Mouse (Mus musculus) forebrain, embryonic 14.5 days (tissue): ENCODE measurements around the gene Mfap1b. TPM values are rescaled to one million over a fixed set of nuclear protein-coding genes. Genes with fewer than 3 reads are reported as not detected.
"Not testable (repeated sequence)": the region's sequence is repeated elsewhere in the genome, so short reads cannot be mapped to it uniquely, and the experiment has no call there.

Experiments used
- ATAC-seq: fragments of 200-750 bp; cut with Nextera tagmentation; 2 replicates; pipeline ENCODE4 v1.8.0; 2017; ENCODE audit warnings: mild to moderate bottlenecking, moderate library complexity
- DNase-seq: peaks from one replicate; pipeline ENCODE4 v3.0.0-alpha.2; 2015; ENCODE audit warnings: low spot score
- H3K27ac ChIP-seq: fragments of 300-500 bp; sonication (generic); 2 replicates; pipeline ENCODE4 v1.5.1; 2014; ENCODE audit warnings: low read depth, mild to moderate bottlenecking, control low read depth, low read length, moderate library complexity
- H3K27me3 ChIP-seq: fragments of 300-500 bp; sonication (generic); replicated peaks from 2 replicates; pipeline ENCODE4 v1.6.1; 2014; ENCODE audit warnings: low read length, control low read depth, mixed read lengths; ENCODE audit not compliant: control insufficient read depth, insufficient read depth
- H3K36me3 ChIP-seq: fragments of 300-500 bp; sonication (generic); 2 replicates; pipeline ENCODE4 v1.6.1; 2014; ENCODE audit warnings: low read length, control low read depth; ENCODE audit not compliant: control insufficient read depth, insufficient read depth
- H3K4me1 ChIP-seq: fragments of 300-500 bp; sonication (generic); 2 replicates; pipeline ENCODE4 v1.6.1; 2014; ENCODE audit warnings: antibody characterized with exemption, low read length, control low read depth; ENCODE audit not compliant: control insufficient read depth, insufficient read depth
- H3K4me2 ChIP-seq: fragments of 300-500 bp; sonication (generic); 2 replicates; pipeline ENCODE4 v1.6.1; 2014; ENCODE audit warnings: mild to moderate bottlenecking, control low read depth, low read length
- H3K4me3 ChIP-seq: fragments of 300-500 bp; sonication (generic); 2 replicates; pipeline ENCODE4 v1.5.1; 2014; ENCODE audit warnings: low read depth, low read length, control low read depth
- H3K9ac ChIP-seq: fragments of 300-500 bp; sonication (generic); 2 replicates; pipeline ENCODE4 v1.6.1; 2014; ENCODE audit warnings: mild to moderate bottlenecking, low read length, control low read depth, moderate library complexity
- H3K9me3 ChIP-seq: fragments of 300-500 bp; sonication (generic); replicated peaks from 2 replicates; pipeline ENCODE4 v1.6.1; 2016; ENCODE audit warnings: low read length, control low read depth, mixed read lengths; ENCODE audit not compliant: control insufficient read depth
- WGBS: fragments of 180-500 bp; shearing (Covaris S2); extraction: QIAGEN DNeasy Blood & Tissue Kit; methylation state at CpG from one replicate; pipeline ENCODE4 v1.1.7; 2014; 5-methylcytosine and 5-hydroxymethylcytosine counted together
- polyA plus RNA-seq: library from polyadenylated mRNA; unstranded; fragments of >200 nt; fragmentation: Nextera tagmentation; extraction: Ambion mirVana; gene quantifications from 2 replicates; pipeline ENCODE4 v1.2.1, GENCODE M21; 2014

The Mfap1b gene
- polyA plus RNA-seq, 1 experiment from 2014 or later, result 65.7 TPM

DNA sequence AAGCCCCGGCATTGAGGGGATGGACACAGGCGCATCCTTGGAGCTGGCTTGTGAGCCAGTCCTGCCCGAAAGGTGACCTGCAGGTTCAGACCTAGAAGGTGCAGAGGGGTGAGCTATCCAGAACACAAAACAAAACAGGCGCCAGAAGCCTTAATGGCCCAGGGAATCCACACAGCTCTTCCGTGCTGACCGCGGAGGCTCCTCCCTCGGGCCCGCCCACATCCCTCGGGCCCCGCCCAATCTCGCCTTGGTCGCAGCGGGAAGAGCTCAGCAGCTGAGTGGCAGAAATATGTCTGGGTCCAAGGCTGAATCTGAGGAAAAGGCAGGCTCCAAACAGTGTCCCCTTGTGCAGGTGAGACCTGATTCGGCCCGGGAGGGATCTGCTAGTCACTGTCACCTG is 35.7 kb upstream of the Mfap1b start:
- peak overlapping the region; percentile 27 for H3K4me3 ChIP-seq
- 21% methylated on average over 16 of the region's 16 CpGs for WGBS
- H3K36me3 ChIP-seq, result peaks cover 27% of the 10 kb centered on the region; the same call in 1 of the 2 replicates
- H3K27ac ChIP-seq, result no peak overlapping the region
- no peaks in the 10 kb centered on the region for H3K27me3 ChIP-seq
- peak overlapping the region; percentile 45 for H3K9ac ChIP-seq
- H3K4me1 ChIP-seq, result 0 out of 2 replicates have a peak, but pooled peaks cover 8% of the 10 kb centered on the region
- H3K9me3 ChIP-seq, result no peaks in the 10 kb centered on the region
- DNase-seq, result peak; percentile 39
- H3K4me2 ChIP-seq, result peak overlapping the region; percentile 44
- ATAC-seq, result peak; percentile 63

- Histone ChIP-seq H3K9ac (peak overlapping the region; percentile 70), H3K4me1 (0 out of 2 replicates have a peak, but pooled peaks cover 8% of the 10 kb centered on the region), H3K27ac (no peak overlapping the region), H3K27me3 (no peaks in the 10 kb centered on the region), H3K36me3 (peaks cover 18% of the 10 kb centered on the region; the same call in 1 of the 2 replicates), H3K4me2 (peak overlapping the region; percentile 63), H3K9me3 (no peaks in the 10 kb centered on the region), H3K4me3 (peak overlapping the region; percentile 47)
- DNase-seq, result no peak
- ATAC-seq, result no peak
- 80% methylated on average over 2 of the region's 2 CpGs for WGBS
Observed at GRCm38 (mm10) chr2:121507951-121508330, 34.1 kb upstream of the Mfap1b start.

- H3K4me3 ChIP-seq, result peak overlapping the region; percentile 47
- ATAC-seq, result no peak
- no peak for DNase-seq
- no peaks in the 10 kb centered on the region for H3K9me3 ChIP-seq
- no peaks in the 10 kb centered on the region for H3K27me3 ChIP-seq
- peak overlapping the region; percentile 63 for H3K4me2 ChIP-seq
- peaks cover 13% of the 10 kb centered on the region; the same call in 1 of the 2 replicates for H3K36me3 ChIP-seq
- H3K4me1 ChIP-seq, result 0 out of 2 replicates have a peak, but pooled peaks cover 8% of the 10 kb centered on the region
- 15% methylated on average over 12 of the region's 12 CpGs for WGBS
- H3K9ac ChIP-seq, result peak overlapping the region; percentile 70
- H3K27ac ChIP-seq, result no peak overlapping the region
Observed at GRCm38 (mm10) chr2:121507173-121507950, 33.5 kb upstream of the Mfap1b start.

DNA sequence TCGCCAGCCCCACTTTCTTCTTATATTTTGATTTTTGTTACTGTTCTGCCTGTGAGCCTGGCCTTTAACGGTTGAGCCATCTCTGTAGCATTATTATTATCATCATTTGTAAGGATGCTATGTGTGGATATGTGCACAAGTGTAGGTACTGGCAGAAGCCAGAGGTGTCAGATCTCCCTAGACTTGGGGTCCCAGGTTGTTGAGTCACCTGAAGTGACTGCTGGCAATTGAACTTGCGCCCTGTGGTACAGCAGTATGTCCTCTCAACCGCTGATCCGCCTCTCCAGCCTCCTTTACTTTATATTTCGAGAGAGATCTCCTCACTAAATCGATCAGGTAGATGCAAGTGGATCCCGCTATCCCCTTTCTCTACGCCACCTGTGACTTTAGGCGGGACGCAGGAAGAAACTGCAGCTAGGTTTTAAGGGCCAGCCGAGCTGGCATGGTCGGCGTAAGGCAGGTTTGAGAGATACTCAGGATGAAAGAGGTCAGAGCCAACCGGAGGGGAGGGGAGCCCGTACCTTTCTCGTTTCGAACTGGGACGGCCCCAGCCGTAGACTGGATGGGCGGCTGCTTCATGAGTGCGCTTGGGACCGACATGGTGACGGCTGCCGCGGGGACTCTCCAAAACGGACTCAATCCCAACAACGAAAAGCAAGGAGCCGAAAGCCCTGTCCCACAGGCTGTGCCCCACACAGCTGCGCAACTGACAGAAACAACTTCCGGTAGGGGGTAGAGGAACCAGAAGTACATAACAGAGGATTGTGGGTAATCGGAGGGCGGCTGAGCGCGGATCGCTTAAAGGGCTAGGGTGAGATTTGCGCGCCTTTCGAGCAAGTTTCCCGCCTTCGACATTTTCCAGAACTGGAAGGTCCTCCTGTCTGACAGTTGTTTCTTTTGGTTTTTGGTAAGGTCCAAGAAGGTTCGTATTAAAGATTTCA is 32.3 kb upstream of the Mfap1b start, which contains the start of the genes Mfap1a and Wdr76:
Mfap1a (minus strand) TSS at position 724 of the 941 bp plus-strand sequence.
Wdr76 (plus strand) TSS at position 782 of the 941 bp plus-strand sequence.
- peak within 1 kb of the TSS; percentile 47 for H3K4me3 ChIP-seq
- under 1% methylated on average over 37 of the region's 42 CpGs for WGBS
- peak; percentile 97 for DNase-seq
- ATAC-seq, result peak; percentile 97
- not testable (repeated sequence) for H3K4me1 ChIP-seq, H3K36me3 ChIP-seq, H3K27me3 ChIP-seq, H3K27ac ChIP-seq, H3K9me3 ChIP-seq
- H3K9ac ChIP-seq, result peak within 1 kb of the TSS; percentile 70
- peak within 1 kb of the TSS; percentile 63 for H3K4me2 ChIP-seq

- DNase-seq, H3K4me1 ChIP-seq, H3K9ac ChIP-seq, H3K4me2 ChIP-seq, H3K27me3 ChIP-seq, ATAC-seq, H3K36me3 ChIP-seq, H3K4me3 ChIP-seq, H3K27ac ChIP-seq, H3K9me3 ChIP-seq: not testable (repeated sequence)
- 78% methylated on average over 1 of the region's 6 CpGs for WGBS
Observed at GRCm38 (mm10) chr2:121501550-121501949, 27.7 kb upstream of the Mfap1b start.

DNA sequence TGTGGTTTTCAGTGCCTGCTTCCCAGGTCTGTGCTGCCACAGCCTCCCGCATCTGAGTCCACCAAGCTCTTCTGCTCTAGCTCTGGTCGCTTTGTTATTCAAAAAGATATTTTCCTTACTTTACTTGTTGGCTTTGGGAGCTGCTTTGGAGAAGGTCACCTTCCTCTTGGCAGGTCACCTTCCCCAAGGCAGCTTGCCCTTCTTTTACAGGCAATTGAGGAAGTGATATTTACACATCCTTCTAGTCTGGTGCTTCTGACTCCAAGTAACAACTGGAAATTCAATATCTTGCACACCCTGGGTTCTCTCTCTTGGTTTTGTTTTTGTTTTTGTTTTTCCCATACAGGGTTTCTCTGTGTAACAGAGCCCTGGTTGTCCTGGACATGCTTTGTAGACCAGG is 10.5 kb upstream of the Mfap1b start:
- not testable (repeated sequence) for H3K4me1 ChIP-seq, H3K9ac ChIP-seq, H3K9me3 ChIP-seq, H3K27me3 ChIP-seq, H3K36me3 ChIP-seq, ATAC-seq, H3K4me3 ChIP-seq, H3K4me2 ChIP-seq, H3K27ac ChIP-seq, DNase-seq
- 90% methylated on average over 1 of the region's 2 CpGs for WGBS

DNA sequence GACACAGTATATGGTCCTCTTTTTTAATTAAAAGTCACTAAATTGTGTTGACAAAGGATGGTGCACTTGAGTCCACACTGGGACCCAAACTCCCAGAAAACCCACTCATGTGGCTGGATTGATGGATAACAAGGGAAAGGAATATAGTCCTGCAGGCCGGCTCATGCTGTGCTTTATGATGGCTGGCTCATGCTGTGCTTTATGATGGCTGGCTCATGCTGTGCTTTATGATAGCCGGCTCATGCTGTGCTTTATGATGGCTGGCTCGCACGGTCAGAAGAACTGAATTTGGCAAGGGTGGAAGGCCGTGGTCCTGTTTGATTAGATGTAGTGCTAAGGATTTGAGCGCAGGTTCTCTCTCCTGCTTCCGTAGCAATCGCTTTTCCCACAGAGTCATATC is 9.7 kb upstream of the Mfap1b start:
- 29% methylated on average over 8 of the region's 8 CpGs for WGBS
- no peak overlapping the region for H3K4me3 ChIP-seq
- H3K9ac ChIP-seq, result no peak overlapping the region
- DNase-seq (peak; percentile 13), ATAC-seq (no peak)
- no peaks in the 10 kb centered on the region for H3K36me3 ChIP-seq
- no peak overlapping the region for H3K27ac ChIP-seq
- H3K4me2 ChIP-seq, result no peak overlapping the region
- no peaks in the 10 kb centered on the region for H3K27me3 ChIP-seq
- H3K4me1 ChIP-seq, result no peaks in the 10 kb centered on the region
- no peaks in the 10 kb centered on the region for H3K9me3 ChIP-seq

GRCm38 (mm10) chr2:121480916-121481315 is 7.0 kb upstream of the Mfap1b start:
- ATAC-seq, DNase-seq, H3K4me2 ChIP-seq, H3K9me3 ChIP-seq, H3K27me3 ChIP-seq, H3K27ac ChIP-seq, H3K36me3 ChIP-seq, H3K4me1 ChIP-seq, H3K4me3 ChIP-seq, H3K9ac ChIP-seq: not testable (repeated sequence)
- 87% methylated on average over 13 of the region's 13 CpGs for WGBS
